Mouse (Mus musculus): ENCODE data around the gene Golga1. TPM values are rescaled to one million over a fixed set of nuclear protein-coding genes. Genes with fewer than 3 reads are reported as not detected.
"Not testable (repeated sequence)": the region's sequence is repeated elsewhere in the genome, so short reads cannot be mapped to it uniquely, and the experiment has no call there.

The Golga1 gene
- 19.0 and 23.2 TPM in 2 replicates for polyA plus RNA-seq (2015; fragmentation: Nextera tagmentation; extraction: Ambion mirVana)

DNA sequence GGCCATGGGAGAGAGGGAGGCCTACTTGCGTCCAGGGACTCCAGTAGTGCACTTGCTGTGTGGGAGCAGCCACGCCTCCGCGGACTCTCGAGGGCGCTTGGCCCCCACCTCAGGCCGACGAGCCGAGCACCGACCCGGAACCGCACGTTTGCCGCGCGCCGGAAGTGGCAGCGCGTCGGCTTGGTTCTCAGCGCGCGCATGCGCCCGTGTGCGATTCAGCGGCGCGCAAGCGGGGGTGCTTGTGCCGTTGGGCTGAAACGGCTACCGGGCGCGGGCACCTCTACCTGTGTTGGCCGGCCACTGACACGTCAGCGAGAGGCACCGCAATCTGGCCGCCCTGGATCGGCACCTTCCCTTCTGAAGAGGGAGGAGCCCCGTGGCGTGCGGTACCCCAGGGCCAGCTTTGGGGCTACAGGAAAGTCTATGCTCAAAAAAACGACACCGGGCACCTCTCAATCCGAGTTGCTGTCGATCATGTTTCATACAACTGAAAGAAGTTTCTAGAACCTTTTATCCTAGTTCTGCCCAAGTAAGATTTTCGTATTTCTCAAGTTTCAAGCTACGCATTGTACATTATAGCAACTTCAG, at the start of gene Golga1:
Gene Golga1 (minus strand): TSS at position 142 of the 588 bp plus-strand sequence.
- Histone ChIP-seq H3K4me1 (replicated peaks) (peaks cover 11% of the 10 kb centered on the region), H3K9me3 (replicated peaks) (no peaks in the 10 kb centered on the region), H3K27me3 (no peaks in the 10 kb centered on the region), H3K4me2 (peak within 1 kb of the TSS; percentile 79), H3K9ac (peak within 1 kb of the TSS; percentile 94), H3K36me3 (peaks cover 12% of the 10 kb centered on the region), H3K4me3 (peak within 1 kb of the TSS; percentile 92), H3K27ac (peak within 1 kb of the TSS; percentile 88)
- peak; percentile 99 for ATAC-seq (replicated peaks; ENCODE audit: insufficient number of reproducible peaks, insufficient read depth, low FRiP score, low read depth)
- under 1% methylated on average over 50 of the region's 50 CpGs for WGBS

- H3K9me3 ChIP-seq (replicated peaks), result no peaks in the 10 kb centered on the region
- no peak for ATAC-seq (replicated peaks; ENCODE audit: insufficient number of reproducible peaks, insufficient read depth, low FRiP score, low read depth)
- no peak overlapping the region for H3K4me3 ChIP-seq
- H3K36me3 ChIP-seq, result peaks cover 8% of the 10 kb centered on the region; the same call in 1 of the 2 replicates
- no peaks in the 10 kb centered on the region for H3K4me1 ChIP-seq (replicated peaks)
- no peak overlapping the region for H3K4me2 ChIP-seq
- no peaks in the 10 kb centered on the region for H3K27me3 ChIP-seq
- H3K27ac ChIP-seq, result no peak overlapping the region
- no peak overlapping the region for H3K9ac ChIP-seq
- 96% methylated on average over 7 of the region's 7 CpGs for WGBS
Measured at GRCm38 (mm10) chr2:39114093-39114492, 48.8 kb upstream of the Golga1 start.

- no peaks in the 10 kb centered on the region for H3K4me1 ChIP-seq (replicated peaks)
- H3K27ac ChIP-seq, result no peak overlapping the region
- H3K9me3 ChIP-seq (replicated peaks), result no peaks in the 10 kb centered on the region
- peaks cover 11% of the 10 kb centered on the region for H3K36me3 ChIP-seq
- H3K27me3 ChIP-seq, result no peaks in the 10 kb centered on the region
- no peak overlapping the region for H3K9ac ChIP-seq
- no peak overlapping the region for H3K4me3 ChIP-seq
- no peak overlapping the region for H3K4me2 ChIP-seq
- ATAC-seq (replicated peaks; ENCODE audit: insufficient number of reproducible peaks, insufficient read depth, low FRiP score, low read depth), result no peak
Measured at GRCm38 (mm10) chr2:39110514-39110913, 45.2 kb upstream of the Golga1 start.

DNA sequence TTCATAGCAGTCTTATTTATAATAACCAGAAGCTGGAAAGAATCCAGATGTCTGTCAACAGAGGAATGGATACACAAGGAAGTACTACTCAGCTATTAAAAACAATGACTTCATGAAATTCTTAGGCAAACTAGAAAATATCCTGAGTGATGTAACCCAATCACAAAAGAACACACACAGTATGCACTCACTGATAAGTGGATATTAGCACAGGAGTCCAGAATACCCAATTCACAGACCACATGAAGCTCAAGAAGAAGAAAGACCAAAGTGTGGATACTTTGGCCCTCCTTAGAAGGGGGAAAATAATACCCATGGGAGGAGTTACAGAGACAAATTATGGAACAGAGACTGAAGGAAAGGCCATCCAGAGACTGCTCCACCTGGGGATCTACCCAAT, 44.4 kb upstream of the Golga1 start:
- H3K9me3 ChIP-seq (replicated peaks); H3K4me2 ChIP-seq; H3K27me3 ChIP-seq; H3K4me1 ChIP-seq (replicated peaks); H3K4me3 ChIP-seq; H3K9ac ChIP-seq; H3K27ac ChIP-seq; ATAC-seq (replicated peaks; ENCODE audit: insufficient number of reproducible peaks, insufficient read depth, low FRiP score, low read depth): not testable (repeated sequence)
- H3K36me3 ChIP-seq, result peaks cover 15% of the 10 kb centered on the region

DNA sequence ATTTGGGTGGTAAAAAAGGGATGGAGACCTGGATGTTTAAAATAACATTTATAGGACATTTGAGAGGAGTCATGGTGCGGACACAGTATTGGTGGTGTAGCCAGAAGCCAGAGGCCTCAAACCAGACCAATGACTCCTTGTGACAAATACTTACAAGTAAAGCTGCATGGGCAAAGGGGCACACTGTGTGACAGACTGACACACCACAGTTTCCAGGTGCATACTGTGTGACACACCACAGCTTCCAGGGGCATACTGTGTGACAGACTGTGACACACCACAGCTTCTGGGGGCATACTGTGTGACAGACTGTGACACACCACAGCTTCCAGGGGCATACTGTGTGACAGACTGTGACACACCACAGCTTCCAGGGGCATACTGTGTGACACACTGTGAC, 34.6 kb upstream of the Golga1 start:
- H3K4me1 ChIP-seq (replicated peaks); H3K27me3 ChIP-seq; H3K4me2 ChIP-seq; H3K27ac ChIP-seq; ATAC-seq (replicated peaks; ENCODE audit: insufficient number of reproducible peaks, insufficient read depth, low FRiP score, low read depth); H3K9me3 ChIP-seq (replicated peaks); H3K9ac ChIP-seq; H3K4me3 ChIP-seq: not testable (repeated sequence)
- WGBS, result 92% methylated on average over 1 of the region's 1 CpGs
- peaks cover 18% of the 10 kb centered on the region for H3K36me3 ChIP-seq

DNA sequence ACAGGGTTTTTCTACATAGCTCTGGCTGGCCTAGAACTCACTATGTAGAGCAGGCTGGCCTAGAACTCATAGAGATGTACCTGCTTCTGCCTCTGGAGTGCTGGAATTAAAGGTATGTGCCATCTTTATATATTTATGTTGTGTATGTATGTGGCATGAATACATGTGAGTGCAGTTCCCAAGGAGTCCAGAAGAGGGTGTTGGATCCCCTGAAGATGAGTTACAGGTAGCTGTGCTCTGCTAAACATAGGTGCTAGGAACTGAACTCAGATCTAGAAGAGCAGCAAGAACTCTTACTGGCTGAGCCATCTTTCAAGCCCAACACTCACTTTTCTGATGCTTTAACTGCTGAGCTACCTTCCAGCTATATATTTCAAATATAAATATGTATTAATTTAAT, 32.7 kb upstream of the Golga1 start:
- ATAC-seq (replicated peaks; ENCODE audit: insufficient number of reproducible peaks, insufficient read depth, low FRiP score, low read depth), result no peak
- Histone ChIP-seq H3K9me3 (replicated peaks) (no peaks in the 10 kb centered on the region), H3K4me3 (no peak overlapping the region), H3K4me2 (no peak overlapping the region), H3K36me3 (peaks cover 15% of the 10 kb centered on the region), H3K27me3 (no peaks in the 10 kb centered on the region), H3K27ac (no peak overlapping the region), H3K9ac (no peak overlapping the region), H3K4me1 (replicated peaks) (no peaks in the 10 kb centered on the region)

- Histone ChIP-seq H3K9me3 (replicated peaks) (no peaks in the 10 kb centered on the region), H3K4me1 (replicated peaks) (no peaks in the 10 kb centered on the region), H3K4me2 (no peak overlapping the region), H3K27ac (no peak overlapping the region), H3K9ac (no peak overlapping the region), H3K27me3 (no peaks in the 10 kb centered on the region), H3K4me3 (no peak overlapping the region), H3K36me3 (peaks cover 9% of the 10 kb centered on the region)
- no peak for ATAC-seq (replicated peaks; ENCODE audit: insufficient number of reproducible peaks, insufficient read depth, low FRiP score, low read depth)
- WGBS, result 83% methylated on average over 1 of the region's 1 CpGs
Measured at GRCm38 (mm10) chr2:39091966-39092365, 26.6 kb upstream of the Golga1 start.

DNA sequence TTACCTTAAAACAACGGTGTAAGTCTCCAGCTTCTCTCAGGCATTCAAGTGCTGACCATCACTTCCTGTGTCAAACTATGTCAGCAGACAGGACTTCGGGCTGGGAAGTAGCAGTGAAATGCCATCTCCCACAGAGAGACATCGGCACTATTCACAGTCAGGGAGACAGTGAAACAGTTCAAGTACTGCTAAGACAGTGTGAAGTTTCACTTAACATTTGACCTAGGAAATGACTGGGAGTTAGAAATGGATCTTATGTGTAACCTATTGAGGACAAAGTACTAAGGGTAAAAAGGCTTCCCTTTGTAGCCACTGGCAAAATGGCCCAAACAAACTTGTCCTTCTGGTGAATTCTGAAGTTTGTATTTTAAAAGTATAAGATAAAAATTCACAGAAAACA, 17.4 kb upstream of the Golga1 start:
- peaks cover 20% of the 10 kb centered on the region for H3K36me3 ChIP-seq
- no peak overlapping the region for H3K4me3 ChIP-seq
- H3K9me3 ChIP-seq (replicated peaks), result no peaks in the 10 kb centered on the region
- no peak overlapping the region for H3K27ac ChIP-seq
- no peak overlapping the region for H3K4me2 ChIP-seq
- WGBS, result 77% methylated on average over 3 of the region's 3 CpGs
- H3K27me3 ChIP-seq, result no peaks in the 10 kb centered on the region
- H3K9ac ChIP-seq, result no peak overlapping the region
- no peak for ATAC-seq (replicated peaks; ENCODE audit: insufficient number of reproducible peaks, insufficient read depth, low FRiP score, low read depth)
- H3K4me1 ChIP-seq (replicated peaks), result no peaks in the 10 kb centered on the region

DNA sequence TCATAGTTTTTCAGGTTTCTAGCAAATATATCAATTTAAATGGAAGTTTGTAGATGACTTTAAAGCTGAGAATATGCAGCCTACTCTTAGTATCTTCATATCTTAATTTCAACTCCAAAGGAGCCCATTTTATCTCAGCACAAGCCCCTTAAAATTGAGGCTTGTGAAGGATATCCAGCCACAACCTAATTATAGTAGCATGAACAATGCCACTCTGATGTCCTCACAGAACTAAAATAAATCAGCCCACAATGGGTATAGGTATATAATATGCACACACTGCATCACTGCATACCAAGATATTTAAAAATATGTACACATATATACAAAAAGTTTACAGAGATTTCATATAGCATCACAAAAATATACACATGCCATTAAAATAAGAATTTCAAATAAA, 5.3 kb upstream of the Golga1 start:
- Histone ChIP-seq H3K9me3 (replicated peaks) (no peaks in the 10 kb centered on the region), H3K27ac (no peak overlapping the region), H3K27me3 (no peaks in the 10 kb centered on the region), H3K36me3 (no peaks in the 10 kb centered on the region), H3K4me2 (no peak overlapping the region), H3K4me1 (replicated peaks) (peaks cover 5% of the 10 kb centered on the region; the same call in 1 of the 2 replicates), H3K9ac (no peak overlapping the region), H3K4me3 (no peak overlapping the region)
- ATAC-seq (replicated peaks; ENCODE audit: insufficient number of reproducible peaks, insufficient read depth, low FRiP score, low read depth), result no peak

- Histone ChIP-seq H3K27ac (no peak overlapping the region), H3K4me2 (no peak overlapping the region), H3K4me1 (replicated peaks) (peaks cover 10% of the 10 kb centered on the region), H3K4me3 (no peak overlapping the region), H3K9ac (no peak overlapping the region), H3K36me3 (no peaks in the 10 kb centered on the region), H3K27me3 (no peaks in the 10 kb centered on the region), H3K9me3 (replicated peaks) (no peaks in the 10 kb centered on the region)
- ATAC-seq (replicated peaks; ENCODE audit: insufficient number of reproducible peaks, insufficient read depth, low FRiP score, low read depth), result no peak
- 56% methylated on average over 1 of the region's 1 CpGs for WGBS
Measured at GRCm38 (mm10) chr2:39069096-39069495, 3.8 kb upstream of the Golga1 start.

DNA sequence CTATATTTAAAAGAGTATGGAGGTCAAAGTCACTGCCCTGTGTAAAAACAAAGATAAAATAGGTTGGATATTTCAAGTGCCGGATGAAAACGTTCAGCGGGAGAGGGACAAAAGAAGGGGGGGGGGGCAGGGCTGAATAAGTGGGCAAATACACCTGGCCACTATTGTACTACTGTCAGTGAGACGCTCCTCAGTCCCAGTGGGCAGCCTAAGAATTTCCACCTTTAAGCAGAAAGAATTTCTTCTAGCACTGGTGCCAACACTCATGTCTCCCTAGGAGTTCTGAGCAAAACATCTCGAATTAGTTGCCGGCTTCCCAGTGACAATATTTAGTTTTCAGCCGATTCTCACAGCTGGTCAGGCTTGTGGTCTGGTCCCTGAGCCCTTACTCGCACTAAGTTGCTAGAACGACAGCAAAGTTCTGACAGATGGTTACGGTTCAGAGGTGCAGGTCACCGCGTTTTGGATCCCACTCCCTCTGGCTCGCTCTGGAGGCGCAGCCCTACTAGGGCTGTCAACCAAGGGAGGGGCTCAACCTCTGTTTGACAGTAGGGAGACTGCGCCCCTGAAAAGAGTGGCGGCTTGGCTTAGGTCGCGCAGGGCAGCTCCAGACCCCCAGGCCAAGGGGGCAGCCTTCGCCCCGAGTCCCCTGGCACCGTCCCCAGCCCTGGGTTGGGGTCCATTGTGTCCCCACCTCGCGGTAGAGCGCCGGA, 498 bp downstream of the Golga1 start:
- Histone ChIP-seq H3K9me3 (replicated peaks) (no peaks in the 10 kb centered on the region), H3K27ac (peak overlapping the region; percentile 88), H3K4me1 (replicated peaks) (peaks cover 7% of the 10 kb centered on the region), H3K27me3 (no peaks in the 10 kb centered on the region), H3K9ac (peak overlapping the region; percentile 94), H3K4me3 (peak overlapping the region; percentile 92), H3K36me3 (peaks cover 17% of the 10 kb centered on the region), H3K4me2 (peak overlapping the region; percentile 79)
- 1% methylated on average over 25 of the region's 25 CpGs for WGBS
- ATAC-seq (replicated peaks; ENCODE audit: insufficient number of reproducible peaks, insufficient read depth, low FRiP score, low read depth), result peak; percentile 75

DNA sequence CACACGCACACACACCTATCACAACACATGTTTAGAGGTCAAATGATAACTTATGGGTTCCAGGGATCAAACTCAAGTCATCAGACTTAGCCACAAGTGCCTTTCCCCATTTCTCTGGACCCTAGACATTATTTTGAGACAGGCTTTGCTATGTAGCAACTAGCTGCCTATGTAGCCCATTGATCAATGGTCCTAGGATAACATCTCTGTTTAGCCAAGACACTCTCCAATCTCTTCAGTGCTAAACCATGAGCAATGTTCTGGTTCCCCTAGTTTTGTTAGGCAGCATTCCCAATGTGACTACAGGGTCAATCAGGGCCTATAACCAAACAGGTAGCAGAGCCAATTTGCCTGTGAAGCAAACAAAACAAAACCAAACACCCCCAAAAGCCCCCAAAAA, 16.8 kb downstream of the Golga1 start:
- WGBS, result 93% methylated on average over 1 of the region's 1 CpGs
- no peaks in the 10 kb centered on the region for H3K4me1 ChIP-seq (replicated peaks)

More for the DNA sequence above, 16.8 kb downstream of the Golga1 start:
- Histone ChIP-seq H3K27ac (no peak overlapping the region), H3K9ac (no peak overlapping the region), H3K4me3 (no peak overlapping the region), H3K4me2 (no peak overlapping the region), H3K36me3 (peaks cover 62% of the 10 kb centered on the region), H3K27me3 (no peaks in the 10 kb centered on the region), H3K9me3 (replicated peaks) (no peaks in the 10 kb centered on the region)
- ATAC-seq (replicated peaks; ENCODE audit: insufficient number of reproducible peaks, insufficient read depth, low FRiP score, low read depth), result no peak

Data from heart, embryonic 15.5 days (tissue).